9 mouse cellular contexts compared by ENCODE assay signal in the genomic region with DNA sequence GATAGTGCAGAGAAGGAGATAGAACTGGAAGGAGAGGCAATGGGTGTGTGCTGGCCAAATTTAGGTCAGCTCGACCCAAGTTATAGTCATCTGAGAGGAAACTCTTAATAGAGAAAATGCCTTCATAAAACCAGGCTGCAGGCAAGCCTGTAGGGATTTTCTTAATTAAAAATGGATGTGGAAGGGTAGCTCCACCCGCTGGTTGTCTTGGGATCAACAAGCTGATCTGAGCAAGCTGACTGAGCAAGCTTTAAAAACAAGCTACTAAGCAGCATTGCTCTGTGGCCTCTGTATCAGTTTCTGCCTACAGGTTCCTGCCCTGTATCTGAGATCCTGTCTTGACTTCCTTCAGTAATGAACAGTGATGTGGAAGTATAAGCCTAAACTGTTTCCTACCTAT.
DNase-seq lines count a peak whose midpoint lies in the region; ATAC-seq and TF ChIP-seq lines count a peak whose summit lies in the region.
"Had no signal": no experiment of that assay in that cellular context is flagged by ENCODE, and none has a peak within 500 bp of the region (broad histone marks: within the 10 kb centered on the region; RNA-seq: fewer than 3 reads in every experiment).

No protein-coding gene starts in this region.

- 55% methylated on average over 2 of the region's 2 CpGs for WGBS in liver, adult 2 months
- 62% methylated on average over 2 of the region's 2 CpGs for WGBS in forebrain, embryonic 13.5 days
- 50% methylated on average over 2 of the region's 2 CpGs for WGBS in lung, postnatal 0 days

- no peak overlapping the region for H3K4me3 ChIP-seq in liver, adult 2 months (ENCODE audit: insufficient read depth, low read depth, low read length)
- no peak overlapping the region for H3K4me3 ChIP-seq in cortical plate, adult 2 months (ENCODE audit: insufficient read depth, low read length)
- H3K4me3 ChIP-seq in forebrain, embryonic 13.5 days = no peak overlapping the region
- H3K4me3 ChIP-seq in lung, postnatal 0 days (ENCODE audit: low read depth, low read length) = no peak overlapping the region

- H3K9me3 ChIP-seq in forebrain, embryonic 13.5 days (replicated peaks) = no peaks in the 10 kb centered on the region
- no peaks in the 10 kb centered on the region for H3K9me3 ChIP-seq in lung, postnatal 0 days (ENCODE audit: low read length)

- no peaks in the 10 kb centered on the region for H3K27me3 ChIP-seq in liver, adult 2 months (ENCODE audit: control insufficient read depth, insufficient read depth, low read length)
- H3K27me3 ChIP-seq in forebrain, embryonic 13.5 days = no peaks in the 10 kb centered on the region
- no peaks in the 10 kb centered on the region for H3K27me3 ChIP-seq in lung, postnatal 0 days (replicated peaks; ENCODE audit: insufficient read depth, low read length)

- TF ChIP-seq POLR2A in liver, adult 2 months (IDR thresholded peaks at IDR 0.05; ENCODE audit: extremely low read depth, insufficient read depth, low read length) = no peak
- no peak for TF ChIP-seq POLR2A in cortical plate, adult 2 months (IDR thresholded peaks at IDR 0.05; ENCODE audit: extremely low read depth, insufficient read depth, low read length)

- H3K4me2 ChIP-seq in forebrain, embryonic 13.5 days = no peak overlapping the region
- no peak overlapping the region for H3K4me2 ChIP-seq in lung, postnatal 0 days (replicated peaks; ENCODE audit: low read depth, low read length)

- no peak overlapping the region for H3K27ac ChIP-seq in liver, adult 2 months (replicated peaks; ENCODE audit: insufficient read depth, low read depth, low read length)
- no peak overlapping the region for H3K27ac ChIP-seq in cortical plate, adult 2 months (ENCODE audit: insufficient read depth, low read length)
- no peak overlapping the region for H3K27ac ChIP-seq in forebrain, embryonic 13.5 days
- H3K27ac ChIP-seq in lung, postnatal 0 days (ENCODE audit: low read length) = no peak overlapping the region

- H3K9ac ChIP-seq in liver, adult 2 months (ENCODE audit: low read depth, low read length) = no peak overlapping the region
- H3K9ac ChIP-seq in forebrain, embryonic 13.5 days = no peak overlapping the region
- no peak overlapping the region for H3K9ac ChIP-seq in lung, postnatal 0 days (replicated peaks; ENCODE audit: low read depth)

- DNase-seq in frontal cortex, postnatal 10 days (ENCODE audit: low spot score in 2 of 2) = no peak
- peak; percentile 4 for DNase-seq in liver, adult 2 months (ENCODE audit: extremely low read depth, low read depth, low spot score)
- DNase-seq in liver = no peak
- peak; percentile 17 for DNase-seq in right cerebral cortex, postnatal 25 days
- no peak for DNase-seq in lung, postnatal 0 days (ENCODE audit: low spot score)
- DNase-seq: lung, adult 18-20 months had no signal

- no peak for TF ChIP-seq CTCF in liver, adult 2 months (IDR thresholded peaks at IDR 0.05; ENCODE audit: low read depth, low read length)
- TF ChIP-seq CTCF in cortical plate, adult 2 months (IDR thresholded peaks at IDR 0.05; ENCODE audit: extremely low read depth, insufficient read depth, low read length) = peak; percentile 57
- no peak for TF ChIP-seq CTCF in lung, postnatal 0 days (IDR thresholded peaks at IDR 0.05)

- no peaks in the 10 kb centered on the region for H3K4me1 ChIP-seq in liver, adult 2 months (ENCODE audit: control insufficient read depth, insufficient read depth, low read length)
- H3K4me1 ChIP-seq in cortical plate, adult 2 months (ENCODE audit: control insufficient read depth, insufficient read depth, low read length) = no peaks in the 10 kb centered on the region
- no peaks in the 10 kb centered on the region for H3K4me1 ChIP-seq in forebrain, embryonic 13.5 days
- H3K4me1 ChIP-seq in lung, postnatal 0 days (ENCODE audit: insufficient read depth, low read depth, low read length) = no peaks in the 10 kb centered on the region

- TF ChIP-seq EP300 in lung, postnatal 0 days (IDR thresholded peaks at IDR 0.05) = no peak

- peak; percentile 85 for ATAC-seq in frontal cortex, adult (ENCODE audit: low TSS enrichment)
- no peak for ATAC-seq in forebrain, embryonic 13.5 days
- ATAC-seq in lung, postnatal 0 days = no peak

- H3K36me3 ChIP-seq in liver, adult 2 months (ENCODE audit: control insufficient read depth, insufficient read depth, low read length) = no peaks in the 10 kb centered on the region
- no peaks in the 10 kb centered on the region for H3K36me3 ChIP-seq in forebrain, embryonic 13.5 days (ENCODE audit: poor library complexity, severe bottlenecking)
- H3K36me3 ChIP-seq in lung, postnatal 0 days (ENCODE audit: insufficient read depth, low read length) = no peaks in the 10 kb centered on the region

- no peaks in the 10 kb centered on the region for H3K79me2 ChIP-seq in liver, adult 2 months (ENCODE audit: control insufficient read depth, insufficient read depth, low read length)

Comparison
In these comparisons a context has a peak if more than half of its experiments do, and no peak if none do; other contexts are left out.
1. DNase-seq: peak in liver, adult 2 months (single experiment) and right cerebral cortex, postnatal 25 days (single experiment); none in frontal cortex, postnatal 10 days (0 of 2), liver (single experiment) and lung, postnatal 0 days (single experiment).